Mouse (Mus musculus): ENCODE measurements around the gene Ndufb8.
A peak's percentile ranks its signal among the peaks of the same experiment; 100 is the strongest.

Ndufb8 gene

DNA sequence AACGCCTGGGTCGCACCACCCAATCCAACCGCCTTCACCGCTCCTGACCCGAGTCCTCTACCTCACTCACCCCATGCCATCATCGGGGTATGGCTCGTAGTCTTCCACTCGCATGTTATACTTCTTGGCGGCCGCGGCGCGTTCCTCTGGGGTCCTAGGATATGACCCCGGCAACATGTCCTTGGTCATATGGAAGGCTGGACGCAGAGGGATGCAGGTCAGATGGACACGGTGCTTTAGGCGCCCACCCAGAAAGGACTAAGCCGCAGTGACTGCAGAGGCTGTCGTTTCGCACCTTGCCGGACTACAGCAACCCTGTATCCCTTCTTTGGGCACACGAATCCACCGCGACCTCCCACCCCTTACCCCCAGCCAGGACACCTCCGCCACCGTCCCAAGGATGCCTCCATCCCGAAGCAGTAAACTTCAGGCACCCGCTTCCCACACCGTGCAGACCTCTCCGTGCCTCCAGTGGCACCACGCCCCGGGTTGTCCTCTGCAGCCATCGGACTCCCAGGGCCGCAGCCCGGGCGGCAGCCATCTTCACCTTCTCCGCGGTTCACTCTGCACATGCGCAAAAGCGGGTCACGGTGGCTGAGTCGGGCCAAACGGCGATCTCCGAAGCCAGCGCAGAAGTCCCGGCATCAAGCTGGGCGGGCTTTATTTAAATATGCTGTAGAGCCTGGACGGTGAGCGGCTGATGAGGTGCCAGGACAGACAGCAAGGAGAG is at the start of gene Ndufb8:
Ndufb8 (minus strand) TSS at position 580 of the 730 bp plus-strand sequence.
- DNase-seq (ENCODE audit: low read depth): peak; percentile 90

DNA sequence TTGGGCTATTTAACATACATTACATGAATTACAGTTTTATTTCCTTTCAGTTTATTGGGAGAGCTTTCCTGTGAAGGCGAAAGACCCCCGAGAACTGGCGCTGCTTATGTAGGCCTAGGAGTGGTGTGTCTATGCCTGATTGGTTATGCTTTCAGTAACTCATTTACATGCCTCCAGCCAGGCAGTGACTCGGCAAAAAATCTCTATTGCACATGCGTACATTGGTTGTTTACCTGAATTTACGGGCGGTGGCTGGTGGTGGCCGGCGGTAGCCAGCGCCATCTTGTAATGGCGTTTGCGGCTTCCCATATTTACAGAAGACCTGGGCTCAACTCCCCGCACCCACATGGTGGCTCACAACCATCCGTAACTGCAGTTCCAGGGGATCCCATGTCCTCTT is 38.9 kb upstream of the Ndufb8 start:
- no peak for DNase-seq (ENCODE audit: low read depth)

DNA sequence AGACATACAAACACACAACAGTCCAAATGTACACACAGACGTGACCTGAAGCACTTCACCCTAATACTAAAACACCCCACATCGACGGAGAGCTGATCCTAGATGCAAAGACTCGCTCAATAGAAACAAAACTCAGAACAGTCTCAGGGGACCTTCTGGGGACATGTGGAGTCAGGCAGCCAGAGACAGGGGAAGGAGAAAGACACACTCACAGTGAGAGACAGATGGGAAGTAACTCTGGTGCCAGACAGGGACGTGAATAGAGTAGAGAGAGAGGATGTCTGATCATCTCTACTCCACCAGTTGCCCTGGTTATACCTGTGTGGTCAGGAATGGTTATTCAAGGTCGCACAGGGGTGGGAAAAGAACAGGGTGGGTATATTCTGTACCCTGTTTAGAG is 36.4 kb upstream of the Ndufb8 start:
- DNase-seq (ENCODE audit: low read depth): no peak

DNA sequence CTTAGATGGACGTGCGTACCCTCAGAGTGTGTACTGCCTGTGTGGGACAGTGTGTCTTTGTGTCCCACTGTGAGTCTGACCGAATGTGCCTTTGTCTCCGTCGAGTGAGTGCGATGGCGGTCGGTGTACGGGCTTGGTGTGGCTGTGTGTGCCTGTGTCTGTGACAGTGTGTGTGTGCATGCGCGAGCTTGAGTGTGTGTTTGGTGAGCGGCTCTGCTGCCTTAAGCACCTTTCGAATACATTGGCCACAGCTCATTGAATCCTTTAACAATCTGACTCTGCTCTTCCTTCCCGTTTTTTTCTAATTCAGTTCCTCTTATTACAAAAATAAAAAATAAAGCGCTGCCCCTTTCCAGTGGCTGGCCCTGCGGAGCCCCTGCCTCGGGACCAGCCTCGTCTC is 35.8 kb upstream of the Ndufb8 start:
- DNase-seq (ENCODE audit: low read depth): no peak

DNA sequence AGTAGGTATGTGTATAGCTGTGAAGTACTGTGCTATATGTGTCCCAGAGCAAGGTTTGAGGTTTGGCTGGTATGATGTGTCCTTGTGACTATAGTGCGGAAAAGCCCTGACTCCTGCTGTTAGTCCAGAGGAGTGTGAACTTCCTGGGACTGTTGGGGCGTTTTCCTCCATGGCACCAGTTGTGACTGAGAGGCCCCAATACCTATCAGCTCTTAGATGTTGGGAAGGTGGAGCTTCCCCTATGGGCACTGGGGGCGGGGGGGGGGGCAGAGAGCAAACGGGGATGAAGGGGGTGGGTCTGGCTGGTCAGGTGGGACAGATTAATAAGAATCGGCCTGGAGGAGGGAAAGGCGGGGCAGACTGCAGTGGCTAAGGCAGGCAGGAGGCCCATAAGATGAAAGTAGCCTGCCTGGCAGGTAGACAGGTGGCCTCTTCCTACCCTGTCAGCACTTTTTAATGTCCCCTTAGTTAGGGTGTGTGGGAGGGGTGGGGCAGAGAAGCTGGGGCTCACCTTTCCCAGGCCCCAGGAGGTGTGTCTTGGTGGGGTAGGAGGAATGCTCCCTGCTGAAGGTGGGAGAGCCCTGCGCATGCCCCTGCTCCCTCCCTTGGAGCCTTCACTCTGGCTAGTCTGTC is 34.5 kb upstream of the Ndufb8 start:
- DNase-seq (ENCODE audit: low read depth): no peak

DNA sequence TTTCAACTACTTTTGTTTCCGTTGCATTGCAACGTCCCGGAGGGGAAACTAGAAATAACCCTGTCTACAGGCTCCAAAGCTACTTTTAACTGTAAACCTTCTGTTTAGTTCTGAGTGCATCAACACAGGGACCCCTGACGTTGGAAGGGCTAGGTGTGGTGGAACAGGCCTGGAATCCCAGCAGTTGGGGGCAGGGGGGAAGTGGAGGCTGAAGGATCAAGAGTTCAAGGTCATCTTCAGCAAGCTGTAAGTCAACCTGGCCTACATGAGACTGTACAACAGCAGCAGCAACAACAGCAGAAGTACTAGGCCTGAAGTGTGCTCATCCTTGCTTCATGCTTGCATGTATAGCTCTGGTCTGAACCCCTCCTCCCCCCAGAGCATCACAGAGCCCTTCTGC is 32.8 kb upstream of the Ndufb8 start:
- DNase-seq (ENCODE audit: low read depth): no peak

DNA sequence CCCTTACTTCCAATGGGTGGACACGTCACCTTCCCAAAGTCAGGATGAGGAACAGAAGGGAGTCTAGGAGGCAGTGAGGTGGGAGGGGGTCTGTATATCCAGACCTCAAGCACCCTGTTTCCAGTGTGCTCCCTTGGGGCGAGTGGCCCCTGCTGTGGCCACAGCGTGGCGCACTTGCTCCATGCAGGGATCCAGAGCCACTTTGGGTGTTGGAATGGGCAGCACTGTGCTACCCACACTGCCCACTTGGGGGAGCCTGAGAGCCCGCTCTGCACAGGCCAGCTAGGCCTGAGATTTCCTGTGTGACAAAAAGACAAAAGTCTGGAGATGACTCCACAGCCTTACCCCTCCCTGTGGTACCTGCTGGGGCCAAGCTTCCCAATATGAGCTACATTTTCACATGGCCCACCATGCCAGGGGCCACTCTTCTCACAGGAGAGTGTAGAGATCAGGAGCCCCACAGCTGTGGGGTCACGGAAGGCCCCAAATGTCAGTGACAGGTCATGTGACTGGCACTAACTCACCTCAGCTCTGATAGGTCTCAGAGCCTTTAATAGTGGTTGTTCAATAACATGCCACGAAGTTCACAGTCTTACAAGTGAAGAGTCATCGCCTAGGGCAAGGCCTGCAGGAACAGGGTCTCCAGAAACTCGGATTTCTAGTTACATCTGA is 27.5 kb upstream of the Ndufb8 start:
- DNase-seq (ENCODE audit: low read depth): peak; percentile 67

DNA sequence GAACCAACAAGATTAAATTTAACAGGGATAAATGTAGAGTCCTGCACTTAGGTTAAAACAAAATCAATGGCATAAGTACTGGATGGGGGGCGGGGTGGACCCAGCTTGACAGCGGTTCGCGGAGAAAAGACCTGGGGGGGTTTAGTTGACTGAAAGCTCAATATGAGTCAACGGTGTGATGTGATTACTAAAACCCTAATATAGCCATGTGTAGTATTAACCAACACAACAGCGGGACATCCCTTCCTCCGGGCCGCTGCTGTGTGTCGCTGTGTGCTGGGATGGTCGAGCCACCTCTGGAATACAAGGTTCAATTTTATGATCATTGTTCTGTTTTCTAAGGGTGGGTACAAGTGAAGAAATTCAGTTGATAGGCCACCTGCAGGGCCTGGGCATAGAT is 26.9 kb upstream of the Ndufb8 start:
- DNase-seq (ENCODE audit: low read depth): no peak

DNA sequence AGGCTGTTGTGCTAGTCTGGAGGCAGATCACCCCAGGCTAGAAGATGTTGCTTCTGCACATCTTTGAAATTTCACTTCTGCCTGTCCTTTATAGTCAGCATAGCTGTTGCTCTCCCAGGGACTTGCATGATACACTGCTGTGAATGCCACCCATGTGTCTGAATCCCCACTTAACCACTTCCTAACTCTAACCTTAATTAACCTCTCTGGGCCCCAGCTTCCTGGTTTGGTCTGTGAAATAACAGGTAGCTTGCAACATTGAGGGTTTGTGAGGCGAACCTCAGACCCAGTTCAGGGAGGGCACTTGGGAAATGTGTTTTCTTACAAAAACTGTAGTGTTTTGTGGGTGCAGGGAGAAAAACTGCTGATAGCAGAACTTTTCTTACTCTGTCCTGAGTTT is 22.8 kb upstream of the Ndufb8 start:
- no peak for DNase-seq (ENCODE audit: low read depth)

DNA sequence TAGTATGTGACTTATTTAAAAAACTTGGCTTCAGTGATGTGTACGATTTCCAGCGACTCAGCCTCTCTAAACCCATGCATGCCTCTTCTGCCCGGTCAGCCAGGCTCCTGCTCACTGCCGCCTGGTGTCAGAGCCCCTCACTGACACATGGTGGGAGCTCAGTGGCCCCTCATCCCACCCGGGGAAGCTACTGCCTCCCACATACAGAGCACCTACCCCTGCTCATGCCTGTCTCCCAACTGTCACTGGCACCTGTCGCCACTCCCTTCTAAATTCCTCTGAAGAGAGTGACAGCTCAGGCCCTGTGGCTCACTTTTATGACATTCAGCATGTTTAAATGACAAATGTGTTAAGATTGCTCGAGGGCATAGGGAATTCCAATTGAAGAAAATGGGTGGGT is 21.0 kb upstream of the Ndufb8 start:
- no peak for DNase-seq (ENCODE audit: low read depth)

DNA sequence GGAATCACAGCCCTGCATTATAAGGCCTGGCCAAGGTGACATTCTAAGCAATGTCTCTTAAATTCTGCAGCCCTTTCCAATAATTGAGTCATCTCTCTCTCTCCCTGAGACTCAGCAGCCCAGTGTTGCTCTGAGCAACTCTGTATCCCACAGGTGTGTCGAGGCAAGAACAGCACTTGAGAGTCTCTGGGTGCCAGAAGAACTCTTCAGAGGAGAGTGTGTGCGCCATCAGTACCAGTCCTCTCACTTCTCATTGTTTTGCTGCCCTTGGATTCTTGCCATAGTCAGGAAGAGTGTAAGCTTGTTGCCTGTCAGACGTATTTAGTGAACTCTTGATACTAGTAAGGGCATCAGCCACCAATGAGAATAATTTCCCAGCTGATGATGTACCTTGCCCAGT is 12.5 kb upstream of the Ndufb8 start:
- no peak for DNase-seq (ENCODE audit: low read depth)

DNA sequence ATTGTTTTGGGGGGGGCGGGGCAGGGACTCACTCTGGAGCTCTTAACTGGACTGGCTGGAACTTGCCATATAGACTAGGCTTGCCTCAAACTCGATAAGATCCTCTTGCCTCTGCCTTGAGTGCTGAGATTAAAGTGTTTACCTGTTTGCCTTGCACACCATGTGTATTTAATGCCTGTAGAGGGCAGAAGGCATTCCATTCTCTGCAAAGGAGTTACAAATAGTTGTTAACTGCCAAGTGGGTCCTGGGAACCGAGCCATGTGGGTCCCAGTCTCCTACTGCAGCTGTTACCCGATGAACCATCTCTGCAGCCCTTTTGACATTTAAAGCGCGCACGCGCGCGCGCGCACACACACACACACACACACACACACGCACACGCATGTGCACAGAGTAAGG is 8.8 kb upstream of the Ndufb8 start:
- DNase-seq (ENCODE audit: low read depth): no peak

DNA sequence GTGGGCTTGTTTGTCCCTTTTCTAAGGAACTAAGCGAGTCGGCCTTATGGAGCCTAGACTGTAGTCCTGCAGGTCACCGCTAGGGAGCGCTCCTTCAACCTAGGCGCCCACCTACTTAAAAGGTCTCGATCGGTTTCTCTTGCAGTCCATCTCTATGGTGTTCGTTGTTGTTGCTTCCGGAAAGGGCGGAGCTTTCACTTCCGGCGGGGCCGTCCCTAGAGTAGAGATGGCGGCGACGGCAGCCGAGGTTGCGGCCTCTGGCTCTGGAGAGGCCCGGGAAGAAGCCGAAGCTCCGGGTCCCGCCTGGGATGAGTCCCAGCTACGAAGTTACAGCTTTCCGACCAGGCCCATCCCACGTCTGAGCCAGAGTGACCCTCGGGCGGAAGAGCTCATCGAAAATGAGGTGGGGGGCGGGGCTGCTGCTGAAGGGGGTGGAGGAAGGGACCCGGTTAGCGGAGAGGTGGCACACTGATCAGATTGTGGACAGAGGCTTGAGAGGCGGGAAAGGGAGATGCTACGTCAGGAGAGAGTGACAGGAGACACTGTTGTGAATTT is 7.5 kb upstream of the Ndufb8 start, which contains the start of gene Hif1an:
Hif1an (plus strand) TSS at position 199 of the 555 bp plus-strand sequence.
- peak; percentile 97 for DNase-seq (ENCODE audit: low read depth)

DNA sequence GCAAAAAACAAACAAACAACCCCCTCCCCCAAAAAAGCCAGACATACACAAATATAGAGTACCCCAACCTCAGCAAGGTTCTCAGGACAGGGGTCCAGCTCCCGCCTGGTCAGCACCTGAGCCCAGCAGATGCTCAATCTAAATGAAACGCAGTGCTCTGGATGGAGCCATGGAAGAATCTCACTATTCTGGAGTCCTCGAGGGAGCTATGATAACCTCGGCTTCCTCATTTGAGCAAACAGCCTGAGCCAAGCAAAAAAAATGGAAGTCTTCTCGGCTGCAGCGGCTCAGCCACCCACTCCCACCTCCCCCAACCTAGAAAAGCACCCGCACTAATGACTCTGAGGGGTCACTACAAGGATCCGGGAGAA is 765 bp downstream of the Ndufb8 start:
- no peak for DNase-seq (ENCODE audit: low read depth)

DNA sequence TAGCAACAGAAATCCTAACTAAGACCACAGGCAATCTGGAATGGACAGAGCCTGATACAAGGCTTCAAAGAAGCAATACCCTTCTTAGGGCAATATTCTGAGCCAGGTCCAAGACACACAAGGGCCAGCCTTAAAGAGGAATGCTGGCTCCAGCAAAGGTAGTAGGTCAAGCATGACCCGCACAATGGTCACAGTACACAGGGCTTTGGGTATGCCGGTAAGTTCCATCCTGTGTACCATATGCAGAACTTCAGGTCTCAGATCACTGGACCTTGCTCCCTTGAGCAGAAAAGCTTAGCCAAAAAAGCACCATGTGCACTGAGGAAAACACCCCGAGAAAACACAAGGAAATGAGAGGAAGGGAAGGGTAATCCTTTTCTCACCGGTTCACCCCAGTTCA is 2.0 kb downstream of the Ndufb8 start:
- DNase-seq (ENCODE audit: low read depth): no peak

DNA sequence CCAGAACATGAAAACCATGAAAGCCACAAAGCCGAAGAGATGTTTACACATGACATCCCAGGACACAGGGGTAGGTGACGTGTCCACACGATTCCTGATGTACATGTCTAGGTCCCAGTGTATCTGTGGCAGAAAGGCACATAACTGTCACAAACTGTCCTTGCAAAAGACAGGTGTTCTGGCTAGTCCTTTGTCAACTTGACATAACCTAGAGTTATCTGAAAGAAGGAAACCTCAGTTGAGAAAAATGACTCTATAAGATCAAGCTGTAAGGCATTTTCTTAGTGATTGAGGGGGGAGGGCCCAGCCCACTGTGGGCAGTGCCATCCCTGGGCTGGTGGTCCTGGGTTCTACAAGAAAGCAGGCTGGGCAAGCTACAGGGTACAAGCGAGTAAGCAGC is 2.5 kb downstream of the Ndufb8 start, which contains the start of gene Gm20538:
Gm20538 (minus strand) TSS at position 101 of the 400 bp plus-strand sequence.
- no peak for DNase-seq (ENCODE audit: low read depth)

DNA sequence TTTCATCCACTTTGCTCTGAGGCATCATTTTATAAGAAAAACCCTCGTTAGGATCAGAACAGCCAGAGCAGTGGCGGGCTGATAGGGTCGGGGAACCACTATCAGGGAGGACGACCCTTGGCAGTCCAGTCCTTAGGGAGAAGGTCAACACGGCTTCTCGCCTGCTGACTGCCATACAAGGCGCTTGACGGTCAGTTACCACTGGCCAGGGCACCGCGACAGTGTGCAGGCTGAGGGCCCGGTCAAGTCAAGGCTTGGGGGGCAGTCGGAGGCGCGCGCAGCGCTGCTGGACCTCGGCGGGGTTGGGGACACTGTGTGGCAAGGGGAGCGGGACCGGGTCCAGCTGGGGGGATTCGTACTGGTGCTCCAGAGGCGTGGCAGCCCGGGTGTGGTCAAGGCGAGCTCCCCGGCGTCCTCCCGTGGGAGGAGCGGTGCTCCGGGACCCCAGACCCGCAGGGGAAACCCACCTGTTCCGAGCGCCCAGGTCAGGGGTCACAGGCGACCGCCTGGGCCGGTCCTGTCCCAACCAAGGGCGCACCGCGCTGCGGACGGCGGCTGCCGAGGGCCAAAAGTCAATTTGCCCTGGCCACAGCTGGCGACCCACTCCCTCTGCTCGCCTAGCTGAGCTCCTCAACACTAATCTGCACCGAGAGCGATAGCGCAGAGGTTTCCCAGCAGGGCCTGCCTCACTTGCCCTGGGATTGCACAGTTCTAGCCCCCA is 9.8 kb downstream of the Ndufb8 start, which contains the start of gene Sec31b:
Sec31b (minus strand) TSS at position 544 of the 721 bp plus-strand sequence.
- DNase-seq (ENCODE audit: low read depth): peak; percentile 29

DNA sequence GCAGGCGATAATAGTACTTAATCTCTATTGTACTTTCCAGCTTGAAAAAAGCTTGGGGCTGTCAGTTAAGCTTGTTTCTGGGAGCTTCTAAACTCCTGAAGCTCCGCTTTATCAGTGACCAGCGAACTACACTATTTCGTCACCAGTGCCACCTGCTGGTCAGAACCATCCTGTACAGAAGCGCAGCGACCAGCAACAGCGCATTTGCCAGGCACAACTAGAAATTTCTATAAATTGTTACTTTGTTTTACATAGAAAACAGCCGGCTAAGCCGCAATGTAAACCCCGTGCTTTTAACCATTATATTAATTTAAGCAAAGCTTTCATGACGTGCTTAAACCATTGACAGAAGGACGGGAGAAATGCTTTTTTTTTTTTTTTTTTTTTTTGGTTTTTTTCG is 10.5 kb downstream of the Ndufb8 start:
- peak; percentile 84 for DNase-seq (ENCODE audit: low read depth)

DNA sequence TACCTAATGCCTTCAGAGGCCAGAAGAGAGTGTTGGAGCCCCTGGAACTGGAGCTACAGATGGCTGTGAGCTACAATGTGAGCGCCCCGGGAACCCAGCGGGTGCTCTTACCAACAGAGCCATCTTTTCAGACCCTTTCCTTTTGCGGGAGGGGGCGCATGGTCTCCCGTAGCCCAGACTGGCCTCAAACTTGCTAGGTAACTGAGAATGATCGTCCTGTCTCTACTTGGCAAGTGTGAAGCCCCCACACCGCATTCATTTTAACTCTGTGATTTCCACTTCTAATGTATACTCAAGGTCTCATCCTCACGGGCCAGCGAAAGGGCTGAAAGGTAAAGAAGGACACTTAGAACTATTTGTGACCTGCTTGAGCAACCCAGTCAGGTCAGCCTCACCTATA is 10.9 kb downstream of the Ndufb8 start:
- no peak for DNase-seq (ENCODE audit: low read depth)

DNA sequence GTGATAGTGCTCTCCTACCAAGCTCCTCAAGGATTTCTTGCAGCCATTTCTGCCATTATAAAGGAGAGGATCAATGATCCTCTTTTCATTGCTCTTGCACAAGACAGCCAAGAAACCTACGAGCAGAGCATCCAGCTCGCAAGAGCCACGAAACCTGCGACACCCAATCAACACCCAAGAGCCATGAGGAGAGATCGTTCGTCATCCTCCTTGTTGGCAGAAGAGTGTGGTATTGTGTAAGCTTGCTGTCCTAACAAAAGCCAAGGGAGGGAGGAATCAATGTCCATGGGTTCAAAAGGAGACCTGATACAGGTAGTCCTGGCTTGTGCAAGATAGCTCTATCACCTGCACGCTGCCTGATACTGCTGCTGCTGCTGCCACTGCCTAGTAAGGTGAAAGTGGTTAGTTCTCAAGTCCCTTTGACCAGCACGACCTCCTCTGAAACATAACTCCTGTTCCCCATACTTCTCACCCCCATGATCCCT is 12.5 kb downstream of the Ndufb8 start:
- no peak for DNase-seq (ENCODE audit: low read depth)

DNA sequence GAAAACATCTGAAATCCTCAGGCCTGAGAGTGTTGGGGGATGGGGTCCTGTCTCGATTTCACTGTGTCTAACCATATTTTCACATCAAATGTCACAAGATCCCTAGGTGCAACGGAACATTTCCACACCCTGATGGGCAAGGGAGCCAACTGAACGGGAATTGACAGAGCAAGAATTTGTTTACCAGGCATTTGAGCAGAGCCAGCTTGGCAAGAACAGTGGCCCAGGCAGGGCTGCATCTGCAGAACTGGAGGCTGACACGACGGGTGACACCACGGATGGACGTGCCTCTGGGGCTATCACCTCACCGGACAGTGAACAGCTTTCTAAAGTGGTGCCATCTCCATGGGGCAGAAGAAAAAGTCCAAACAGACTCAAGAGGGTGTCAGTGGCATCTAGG is 17.8 kb downstream of the Ndufb8 start:
- DNase-seq (ENCODE audit: low read depth): no peak

DNA sequence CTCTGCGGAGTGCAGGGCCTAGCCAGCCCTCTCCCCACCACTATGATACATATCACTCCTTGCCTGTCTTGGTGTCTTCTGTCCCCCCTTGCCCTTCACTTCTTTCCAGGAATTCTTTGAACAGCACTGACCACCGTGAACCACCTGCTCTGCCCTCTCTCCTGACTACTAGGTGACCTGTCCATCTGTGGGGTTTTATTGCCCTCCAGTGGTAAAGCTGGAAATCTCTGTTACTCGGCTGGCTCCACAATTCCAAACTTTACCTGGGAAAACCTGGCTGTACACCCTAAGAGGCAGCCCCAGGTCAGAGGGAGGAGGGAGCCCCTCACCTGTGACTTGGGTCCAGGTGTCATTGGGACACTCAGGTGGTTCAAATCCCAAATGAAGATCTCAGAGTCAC is 19.9 kb downstream of the Ndufb8 start:
- no peak for DNase-seq (ENCODE audit: low read depth)
